Mouse (Mus musculus) cerebellum, adult 11-12 months (tissue): ENCODE results near the gene Spata21.

Experiments
- DNase-seq: peaks from one replicate; pipeline ENCODE4 v3.0.0; 2022

The Spata21 gene

GRCm38 (mm10) chr4:141159666-141160065 lies 71.5 kb downstream of the Spata21 start:
- no peak for DNase-seq

GRCm38 (mm10) chr4:141160193-141160592 lies 72.1 kb downstream of the Spata21 start:
- no peak for DNase-seq

GRCm38 (mm10) chr4:141161699-141162208 lies 73.6 kb downstream of the Spata21 start:
- no peak for DNase-seq
